Mouse (Mus musculus): ENCODE data around the gene Svs4. TPM values are rescaled to one million over a fixed set of nuclear protein-coding genes. Genes with fewer than 3 reads are reported as not detected.

The Svs4 gene
- not detected in 2 replicates for polyA plus RNA-seq (2015; fragmentation: Nextera tagmentation; extraction: Ambion mirVana)

DNA sequence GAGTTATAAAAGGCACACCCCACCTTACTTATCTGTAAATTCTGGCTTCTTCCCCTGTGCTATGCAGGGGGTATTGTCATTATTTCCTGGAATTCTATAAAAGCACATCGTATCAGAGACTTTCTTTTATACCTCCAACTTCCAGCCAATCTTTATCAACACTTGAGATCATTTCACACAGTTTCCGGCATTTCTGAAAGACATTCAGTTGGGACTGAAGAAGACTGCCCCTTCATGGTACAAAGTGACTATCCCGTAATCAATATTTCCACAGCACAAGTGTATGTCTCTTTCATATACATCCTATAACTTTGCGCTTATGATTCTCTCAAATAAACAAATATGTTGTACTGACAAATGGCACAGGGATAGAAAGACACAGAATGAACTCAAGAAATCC lies at the start of gene Svs4:
Svs4 (minus strand) TSS at position 101 of the 400 bp plus-strand sequence.

DNA sequence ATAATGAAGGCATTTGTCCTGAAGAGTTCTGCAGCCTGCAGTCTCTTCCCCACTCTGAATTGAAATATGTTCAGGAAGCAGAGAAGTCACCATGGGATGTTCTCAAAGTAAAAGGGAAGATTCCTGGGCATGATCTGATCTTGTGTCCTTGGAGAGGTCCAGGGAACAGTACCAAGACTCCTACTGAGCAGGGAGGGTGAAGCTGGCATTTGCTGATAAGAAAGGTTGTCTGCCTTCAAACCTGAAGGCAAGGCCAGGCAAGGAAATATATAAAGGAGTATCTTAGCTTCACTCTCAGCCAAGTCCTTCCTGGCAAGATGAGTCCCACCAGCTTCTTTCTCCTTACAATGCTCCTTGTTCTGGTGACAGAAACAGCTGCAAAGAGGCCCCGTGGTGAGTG lies 38.2 kb upstream of the Svs4 start, which contains the start of gene Svs6:
Svs6 (plus strand) TSS at position 301 of the 400 bp plus-strand sequence.

DNA sequence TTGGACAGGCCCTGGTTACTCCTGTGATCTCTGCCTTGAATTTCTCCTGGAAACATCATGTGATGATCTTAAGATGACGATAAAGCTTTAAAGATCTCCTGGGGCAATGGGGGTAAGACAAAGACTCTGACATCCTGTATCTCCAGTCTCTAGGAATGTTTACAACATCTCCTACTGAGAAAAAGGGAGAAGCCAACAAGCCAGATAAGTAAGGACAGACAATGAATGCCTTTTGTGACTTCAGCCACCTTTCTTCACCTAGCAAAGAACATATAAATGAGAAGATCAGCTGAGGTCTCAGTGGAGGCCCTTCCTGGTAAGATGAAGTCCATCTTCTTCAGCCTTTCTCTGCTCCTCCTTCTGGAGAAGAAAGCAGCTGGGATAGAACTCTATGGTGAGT lies 10.7 kb upstream of the Svs4 start, which contains the start of gene Svs3a:
Svs3a (plus strand) TSS at position 301 of the 400 bp plus-strand sequence.

DNA sequence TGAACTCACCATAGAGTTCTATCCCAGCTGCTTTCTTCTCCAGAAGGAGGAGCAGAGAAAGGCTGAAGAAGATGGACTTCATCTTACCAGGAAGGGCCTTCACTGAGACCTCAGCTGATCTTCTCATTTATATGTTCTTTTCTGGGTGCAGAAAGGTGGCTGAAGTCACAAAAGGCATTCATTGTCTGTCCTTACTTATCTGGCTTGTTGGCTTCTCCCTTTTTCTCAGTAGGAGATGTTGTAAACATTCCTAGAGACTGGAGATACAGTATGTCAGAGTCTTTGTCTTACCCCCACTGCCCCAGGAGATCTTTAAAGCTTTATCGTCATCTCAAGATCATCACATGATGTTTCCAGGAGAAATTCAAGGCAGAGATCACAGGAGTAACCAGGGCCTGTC lies 21.7 kb downstream of the Svs4 start, which contains the start of gene Svs3b:
Svs3b (minus strand) TSS at position 101 of the 400 bp plus-strand sequence.

DNA sequence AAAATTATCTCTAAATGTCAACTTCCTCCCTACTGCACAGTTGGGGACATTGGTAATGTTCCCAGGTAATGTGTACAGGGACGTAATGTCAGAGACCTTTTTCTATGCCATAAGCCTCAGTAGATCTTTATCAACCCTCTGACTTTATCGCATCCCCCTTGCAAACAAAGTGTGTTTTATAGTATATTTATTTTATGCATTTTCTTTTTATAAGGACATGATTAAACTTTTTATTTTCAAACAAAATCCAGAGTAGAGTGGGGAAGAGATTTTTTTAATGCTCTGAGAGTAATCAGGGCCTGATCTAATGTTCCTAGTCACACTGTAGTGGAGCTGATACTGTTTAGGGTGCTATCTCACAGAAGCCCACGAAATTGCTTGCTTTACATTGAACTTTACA lies 39.9 kb downstream of the Svs4 start, which contains the start of gene Svs2:
Svs2 (minus strand) TSS at position 101 of the 400 bp plus-strand sequence.

Other genes starting within 250 kb of the Svs4 start
- gene Stk4, start 208.1 kb downstream of the Svs4 start, polyA plus RNA-seq (2015; fragmentation: Nextera tagmentation; extraction: Ambion mirVana), result 20.1 and 20.5 TPM in 2 replicates
- 30.8 and 36.3 TPM in 2 replicates for gene Tomm34, start 207.3 kb downstream of the Svs4 start, polyA plus RNA-seq (2015; fragmentation: Nextera tagmentation; extraction: Ambion mirVana)
- not detected in 2 replicates for gene Kcns1, start 107.3 kb downstream of the Svs4 start, polyA plus RNA-seq (2015; fragmentation: Nextera tagmentation; extraction: Ambion mirVana)
- not detected in 2 replicates for gene Wfdc5, start 95.7 kb downstream of the Svs4 start, polyA plus RNA-seq (2015; fragmentation: Nextera tagmentation; extraction: Ambion mirVana)
- not detected in 2 replicates for gene Wfdc12, start 87.9 kb downstream of the Svs4 start, polyA plus RNA-seq (2015; fragmentation: Nextera tagmentation; extraction: Ambion mirVana)
- gene Wfdc15a, start 78.3 kb downstream of the Svs4 start, polyA plus RNA-seq (2015; fragmentation: Nextera tagmentation; extraction: Ambion mirVana), result not detected in 2 replicates
- gene Wfdc15b, start 56.8 kb downstream of the Svs4 start, polyA plus RNA-seq (2015; fragmentation: Nextera tagmentation; extraction: Ambion mirVana), result 0.73 TPM in 1 of 2 replicates, not detected in the other
- not detected in 2 replicates for gene Svs2, start 40.0 kb downstream of the Svs4 start, polyA plus RNA-seq (2015; fragmentation: Nextera tagmentation; extraction: Ambion mirVana)
- gene Svs3b, start 21.8 kb downstream of the Svs4 start, polyA plus RNA-seq (2015; fragmentation: Nextera tagmentation; extraction: Ambion mirVana), result not detected in 2 replicates
- gene Svs3a, start 10.8 kb upstream of the Svs4 start, polyA plus RNA-seq (2015; fragmentation: Nextera tagmentation; extraction: Ambion mirVana), result not detected in 2 replicates
- gene Svs6, start 38.3 kb upstream of the Svs4 start, polyA plus RNA-seq (2015; fragmentation: Nextera tagmentation; extraction: Ambion mirVana), result not detected in 2 replicates
- gene Svs5, start 54.3 kb upstream of the Svs4 start, polyA plus RNA-seq (2015; fragmentation: Nextera tagmentation; extraction: Ambion mirVana), result not detected in 2 replicates
- 246 and 289 TPM in 2 replicates for gene Slpi, start 110.6 kb upstream of the Svs4 start, polyA plus RNA-seq (2015; fragmentation: Nextera tagmentation; extraction: Ambion mirVana)
- gene Rbpjl, start 124.7 kb upstream of the Svs4 start, polyA plus RNA-seq (2015; fragmentation: Nextera tagmentation; extraction: Ambion mirVana), result 0.42 and 0.73 TPM in 2 replicates
- 0.54 and 1.1 TPM in 2 replicates for gene Matn4, start 126.7 kb upstream of the Svs4 start, polyA plus RNA-seq (2015; fragmentation: Nextera tagmentation; extraction: Ambion mirVana)
- 24.0 and 33.9 TPM in 2 replicates for gene Sdc4, start 165.4 kb upstream of the Svs4 start, polyA plus RNA-seq (2015; fragmentation: Nextera tagmentation; extraction: Ambion mirVana)
- 50.7 and 54.5 TPM in 2 replicates for gene Sys1, start 178.5 kb upstream of the Svs4 start, polyA plus RNA-seq (2015; fragmentation: Nextera tagmentation; extraction: Ambion mirVana)
- gene Gm20458, start 182.5 kb upstream of the Svs4 start, polyA plus RNA-seq (2015; fragmentation: Nextera tagmentation; extraction: Ambion mirVana), result 5.4 and 7.5 TPM in 2 replicates
- gene Trp53tg5, start 195.3 kb upstream of the Svs4 start, polyA plus RNA-seq (2015; fragmentation: Nextera tagmentation; extraction: Ambion mirVana), result not detected in 2 replicates
- gene Dbndd2, start 207.6 kb upstream of the Svs4 start, polyA plus RNA-seq (2015; fragmentation: Nextera tagmentation; extraction: Ambion mirVana), result 1.9 and 3.2 TPM in 2 replicates
- 32.0 and 38.4 TPM in 2 replicates for gene Pigt, start 219.1 kb upstream of the Svs4 start, polyA plus RNA-seq (2015; fragmentation: Nextera tagmentation; extraction: Ambion mirVana)

Data from spleen, postnatal 0 days (tissue).